Comparison of ENCODE assay signal across 9 mouse cellular contexts in genomic region chr11:88539637-88540478, GRCm38 (mm10).
A peak's percentile ranks its signal among the peaks of the same experiment; 100 is the strongest.
DNase-seq lines count a peak whose midpoint lies in the region; ATAC-seq and TF ChIP-seq lines count a peak whose summit lies in the region.
"Had no signal": no experiment of that assay in that cellular context is flagged by ENCODE, and none has a peak within 500 bp of the region (broad histone marks: within the 10 kb centered on the region; RNA-seq: fewer than 3 reads in every experiment).

No protein-coding gene starts in this region.

- TF ChIP-seq POLR2A in cerebellum, adult 2 months (IDR thresholded peaks at IDR 0.05; ENCODE audit: borderline replicate concordance, insufficient read depth, low read length), result no peak

- H3K9me3 ChIP-seq in heart, embryonic 16.5 days (replicated peaks; ENCODE audit: control insufficient read depth, low read length), result no peaks in the 10 kb centered on the region
- H3K9me3 ChIP-seq in midbrain, embryonic 11.5 days (ENCODE audit: control insufficient read depth, low read length), result no peaks in the 10 kb centered on the region
- H3K9me3 ChIP-seq: megakaryocyte, embryonic 14.5 days had no signal

- no peaks in the 10 kb centered on the region for H3K36me3 ChIP-seq in heart, embryonic 16.5 days (ENCODE audit: control insufficient read depth, insufficient read depth)
- H3K36me3 ChIP-seq in midbrain, embryonic 11.5 days (ENCODE audit: control insufficient read depth, insufficient read depth, low read length), result no peaks in the 10 kb centered on the region

- H3K9ac ChIP-seq in heart, embryonic 16.5 days (ENCODE audit: low read length), result peak overlapping the region; percentile 18; the same call in 1 of the 2 replicates
- H3K9ac ChIP-seq in midbrain, embryonic 11.5 days (ENCODE audit: low read length), result no peak overlapping the region

- DNase-seq in gastrocnemius, adult 2 months, result no peak
- no peak for DNase-seq in gastrocnemius, postnatal 36 days
- DNase-seq in midbrain, embryonic 11.5 days (ENCODE audit: low spot score, missing footprints), result no peak
- no peak for DNase-seq in right cerebral cortex, postnatal 36 days (ENCODE audit: low spot score in 2 of 2)
- DNase-seq in cerebellum, adult 2 months, result no peak
- no peak for DNase-seq in frontal cortex, postnatal 14 days (ENCODE audit: low spot score in 2 of 2)

- H3K4me1 ChIP-seq in heart, embryonic 16.5 days (ENCODE audit: control insufficient read depth, insufficient read depth, low read length), result peaks cover 59% of the 10 kb centered on the region
- H3K4me1 ChIP-seq in midbrain, embryonic 11.5 days (ENCODE audit: control insufficient read depth, insufficient read depth, low read length), result peaks cover 60% of the 10 kb centered on the region
- peaks cover 30% of the 10 kb centered on the region for H3K4me1 ChIP-seq in cerebellum, adult 2 months (ENCODE audit: control insufficient read depth, insufficient read depth, low read length)

- WGBS in heart, embryonic 16.5 days, result 55% methylated on average over 8 of the region's 8 CpGs
- 55% methylated on average over 8 of the region's 8 CpGs for WGBS in midbrain, embryonic 11.5 days
- 82% methylated on average over 8 of the region's 8 CpGs for WGBS in cerebellum, adult 2 months

- no peak overlapping the region for H3K4me3 ChIP-seq in gastrocnemius, adult 2 months
- no peak overlapping the region for H3K4me3 ChIP-seq in heart, embryonic 16.5 days (ENCODE audit: low read length)
- no peak overlapping the region for H3K4me3 ChIP-seq in midbrain, embryonic 11.5 days (ENCODE audit: low read depth, low read length)
- no peak overlapping the region for H3K4me3 ChIP-seq in cerebellum, adult 2 months (replicated peaks; ENCODE audit: insufficient read depth, low read depth, low read length)
- H3K4me3 ChIP-seq: megakaryocyte, embryonic 14.5 days had no signal

- H3K27ac ChIP-seq in gastrocnemius, adult 2 months, result peak overlapping the region; percentile 68
- peak overlapping the region; percentile 66 for H3K27ac ChIP-seq in heart, embryonic 16.5 days (ENCODE audit: low read length)
- peak overlapping the region; percentile 36 for H3K27ac ChIP-seq in midbrain, embryonic 11.5 days (ENCODE audit: low read depth, low read length)
- no peak overlapping the region for H3K27ac ChIP-seq in cerebellum, adult 2 months (ENCODE audit: insufficient read depth, low read length)

- TF ChIP-seq CTCF in gastrocnemius, adult 2 months (IDR thresholded peaks at IDR 0.05), result no peak
- no peak for TF ChIP-seq CTCF in cerebellum, adult 2 months (IDR thresholded peaks at IDR 0.05; ENCODE audit: borderline replicate concordance, insufficient read depth, low read depth, low read length)

- 0 out of 2 replicates have a peak overlapping the region, but pooled peaks have one; percentile 5 for H3K4me2 ChIP-seq in heart, embryonic 16.5 days (ENCODE audit: low read depth, low read length)
- no peak overlapping the region for H3K4me2 ChIP-seq in midbrain, embryonic 11.5 days

- no peaks in the 10 kb centered on the region for H3K27me3 ChIP-seq in heart, embryonic 16.5 days (ENCODE audit: control insufficient read depth, insufficient read depth, low read length)
- H3K27me3 ChIP-seq in midbrain, embryonic 11.5 days (ENCODE audit: control insufficient read depth, insufficient read depth, low read length), result no peaks in the 10 kb centered on the region
- H3K27me3 ChIP-seq in cerebellum, adult 2 months (ENCODE audit: control insufficient read depth, insufficient read depth, low read length), result no peaks in the 10 kb centered on the region
- H3K27me3 ChIP-seq: megakaryocyte, embryonic 14.5 days had no signal

- intact Hi-C loops in gastrocnemius, adult 2 months (cut with DNase I), result loop anchor here (5.0 kb wide), 1 partner anchor 93 kb away; no protein-coding TSS in a partner anchor
- intact Hi-C loops in gastrocnemius, postnatal 36 days (cut with DNase I), result no loop called here

- ATAC-seq in CD4-positive, CD25-positive, alpha-beta regulatory T cell, adult 4 months, result peak; percentile 72
- ATAC-seq in heart, embryonic 16.5 days (replicated peaks; ENCODE audit: extremely low read depth, insufficient read depth, low FRiP score), result no peak
- ATAC-seq in midbrain, embryonic 11.5 days (ENCODE audit: low FRiP score), result peak; percentile 52; the same call in 1 of the 2 replicates
